Mouse (Mus musculus) limb, embryonic 14.5 days (tissue): ENCODE measurements around the gene Nbl1. TPM values are rescaled to one million over a fixed set of nuclear protein-coding genes. Genes with fewer than 3 reads are reported as not detected.

Experiments
- ATAC-seq: fragments of 200-750 bp; cut with Nextera tagmentation; 2 replicates; pipeline ENCODE4 v1.8.0; 2017; ENCODE audit warnings: low read depth, moderate number of reproducible peaks, moderate TSS enrichment; ENCODE audit not compliant: low FRiP score
- DNase-seq: peaks from one replicate; pipeline ENCODE4 v3.0.0-alpha.2; 2015; ENCODE audit warnings: low spot score
- H3K27ac ChIP-seq: fragments of 300-500 bp; sonication (generic); replicated peaks from 2 replicates; pipeline ENCODE4 v1.5.1; 2014; ENCODE audit warnings: low read depth, mild to moderate bottlenecking, low read length, moderate library complexity, mixed read lengths
- H3K27me3 ChIP-seq: fragments of 300-500 bp; sonication (generic); 2 replicates; pipeline ENCODE4 v1.6.1; 2014; ENCODE audit warnings: low read length, mixed read lengths; ENCODE audit not compliant: control insufficient read depth, insufficient read depth
- H3K36me3 ChIP-seq: fragments of 300-500 bp; sonication (generic); 2 replicates; pipeline ENCODE4 v1.6.1; 2014; ENCODE audit warnings: mild to moderate bottlenecking, low read length, moderate library complexity, mixed read lengths; ENCODE audit not compliant: control insufficient read depth, insufficient read depth
- H3K4me1 ChIP-seq: fragments of 300-500 bp; sonication (generic); 2 replicates; pipeline ENCODE4 v1.6.1; 2014; ENCODE audit warnings: antibody characterized with exemption, low read length, mixed read lengths; ENCODE audit not compliant: control insufficient read depth, insufficient read depth
- H3K4me2 ChIP-seq: fragments of 300-500 bp; sonication (generic); replicated peaks from 2 replicates; pipeline ENCODE4 v1.6.1; 2014; ENCODE audit warnings: low read depth, mild to moderate bottlenecking, low read length, moderate library complexity; ENCODE audit not compliant: severe bottlenecking
- H3K4me3 ChIP-seq: fragments of 300-500 bp; sonication (generic); replicated peaks from 2 replicates; pipeline ENCODE4 v1.5.1; 2014; ENCODE audit warnings: low read length
- H3K9ac ChIP-seq: fragments of 300-500 bp; sonication (generic); 2 replicates; pipeline ENCODE4 v1.6.1; 2014; ENCODE audit warnings: mild to moderate bottlenecking, low read depth, low read length, moderate library complexity; ENCODE audit not compliant: severe bottlenecking
- H3K9me3 ChIP-seq: fragments of 300-500 bp; sonication (generic); 2 replicates; pipeline ENCODE4 v1.6.1; 2016; ENCODE audit warnings: low read length; ENCODE audit not compliant: control insufficient read depth
- POLR2A ChIP-seq: fragments of 200-500 bp; IDR thresholded peaks from 2 replicates; pipeline ENCODE4 v1.8.0; 2012; ENCODE audit warnings: inconsistent platforms, mild to moderate bottlenecking, moderate library complexity, borderline replicate concordance; ENCODE audit not compliant: insufficient read depth, insufficient read length; ENCODE audit errors: extremely low read depth
- WGBS: fragments of 180-500 bp; shearing (Covaris S2); extraction: QIAGEN DNeasy Blood & Tissue Kit; methylation state at CpG from one replicate; pipeline ENCODE4 v1.1.7; 2014; 5-methylcytosine and 5-hydroxymethylcytosine counted together
- polyA plus RNA-seq, 2 experiments: library from polyadenylated mRNA; depleted of rRNA in 1 of 2; stranded (reverse) in 1 of 2; unstranded in 1 of 2; fragments of >200 nt; fragmentation: Nextera tagmentation in 1 of 2; extraction: Ambion mirVana in 1 of 2; gene quantifications; 2 replicates each; pipeline versions ENCODE4 v1.2.1 to v1.2.3; 2012 to 2014

Nbl1 gene
- polyA plus RNA-seq, 2 experiments = 149 to 157 TPM

GRCm38 (mm10) chr4:139124940-139125339 lies 32.1 kb upstream of the Nbl1 start:
- DNase-seq = no peak

DNA sequence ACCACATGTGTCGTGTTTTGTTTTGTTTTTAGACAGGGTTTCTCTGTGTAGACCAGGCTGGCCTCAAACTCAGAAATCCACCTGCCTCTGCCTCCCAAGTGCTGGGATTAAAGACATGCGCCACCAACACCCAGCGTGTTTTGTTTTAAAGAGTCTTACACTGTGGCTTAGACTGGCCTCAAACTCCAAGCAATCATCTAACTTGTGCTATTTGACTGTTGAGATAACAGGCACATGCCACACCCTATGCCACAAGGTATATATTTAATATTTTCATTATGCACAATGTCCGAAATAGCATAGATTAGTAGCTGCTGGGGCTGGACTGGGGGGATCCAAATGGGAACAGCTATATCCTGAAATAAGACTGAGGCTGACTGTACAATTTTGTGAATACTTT lies 29.8 kb upstream of the Nbl1 start:
- Histone ChIP-seq H3K36me3 (no peaks in the 10 kb centered on the region), H3K4me3 (no peak overlapping the region), H3K9me3 (no peaks in the 10 kb centered on the region), H3K4me2 (no peak overlapping the region), H3K4me1 (peaks cover 13% of the 10 kb centered on the region; the same call in 1 of the 2 replicates), H3K27ac (no peak overlapping the region), H3K27me3 (no peaks in the 10 kb centered on the region), H3K9ac (no peak overlapping the region)
- no peak for TF ChIP-seq POLR2A
- WGBS = 85% methylated on average over 4 of the region's 4 CpGs
- DNase-seq (no peak), ATAC-seq (no peak)

More at GRCm38 (mm10) chr4:139124940-139125339, 32.1 kb upstream of the Nbl1 start:
- no peaks in the 10 kb centered on the region for H3K9me3 ChIP-seq
- 77% methylated on average over 6 of the region's 6 CpGs for WGBS
- no peak overlapping the region for H3K27ac ChIP-seq
- no peak for TF ChIP-seq POLR2A
- peaks cover 13% of the 10 kb centered on the region for H3K4me1 ChIP-seq
- no peak overlapping the region for H3K9ac ChIP-seq
- no peaks in the 10 kb centered on the region for H3K27me3 ChIP-seq
- ATAC-seq = no peak
- no peaks in the 10 kb centered on the region for H3K36me3 ChIP-seq
- no peak overlapping the region for H3K4me3 ChIP-seq
- no peak overlapping the region for H3K4me2 ChIP-seq

DNA sequence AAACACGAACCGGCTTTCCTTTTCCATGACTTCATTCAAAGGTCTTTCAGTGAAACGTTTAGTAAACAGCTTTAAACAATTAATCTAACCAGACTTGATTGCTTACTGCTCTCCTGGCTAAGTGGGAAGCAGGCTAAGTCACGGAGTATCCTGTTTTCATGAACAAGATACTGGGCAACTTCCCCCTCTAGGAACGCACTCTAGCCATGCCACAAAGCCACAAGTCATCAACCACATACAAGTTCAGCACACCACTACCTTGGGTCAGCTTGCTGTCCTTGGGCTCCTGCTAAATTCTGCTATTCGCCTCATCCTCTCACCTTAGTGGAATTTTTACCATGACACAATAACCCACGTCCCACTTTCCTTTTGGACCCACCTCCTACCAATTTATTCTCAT lies 28.2 kb upstream of the Nbl1 start:
- no peak for TF ChIP-seq POLR2A
- ATAC-seq (no peak), DNase-seq (no peak)
- H3K27me3 ChIP-seq = no peaks in the 10 kb centered on the region
- 53% methylated on average over 7 of the region's 7 CpGs for WGBS
- no peak overlapping the region for H3K4me2 ChIP-seq
- H3K36me3 ChIP-seq = no peaks in the 10 kb centered on the region
- H3K4me3 ChIP-seq = no peak overlapping the region
- peaks cover 13% of the 10 kb centered on the region; the same call in 1 of the 2 replicates for H3K4me1 ChIP-seq
- no peaks in the 10 kb centered on the region for H3K9me3 ChIP-seq
- no peak overlapping the region for H3K9ac ChIP-seq
- H3K27ac ChIP-seq = no peak overlapping the region

- H3K4me3 ChIP-seq = no peak overlapping the region
- no peak for TF ChIP-seq POLR2A
- 65% methylated on average over 4 of the region's 4 CpGs for WGBS
- no peak for ATAC-seq
- peaks cover 13% of the 10 kb centered on the region; the same call in 1 of the 2 replicates for H3K4me1 ChIP-seq
- no peak overlapping the region for H3K9ac ChIP-seq
- DNase-seq = no peak
- H3K4me2 ChIP-seq = no peak overlapping the region
- H3K27ac ChIP-seq = no peak overlapping the region
- no peaks in the 10 kb centered on the region for H3K36me3 ChIP-seq
- H3K27me3 ChIP-seq = no peaks in the 10 kb centered on the region
- H3K9me3 ChIP-seq = no peaks in the 10 kb centered on the region
Measured at GRCm38 (mm10) chr4:139120281-139120814, 27.6 kb upstream of the Nbl1 start.

GRCm38 (mm10) chr4:139116356-139117063 lies 23.7 kb upstream of the Nbl1 start:
- Histone ChIP-seq H3K27me3 (no peaks in the 10 kb centered on the region), H3K9me3 (no peaks in the 10 kb centered on the region), H3K4me1 (peaks cover 17% of the 10 kb centered on the region; the same call in 1 of the 2 replicates), H3K36me3 (no peaks in the 10 kb centered on the region; the same call in 1 of the 2 replicates), H3K4me2 (no peak overlapping the region), H3K4me3 (no peak overlapping the region), H3K27ac (no peak overlapping the region), H3K9ac (no peak overlapping the region)
- DNase-seq = no peak
- no peak for TF ChIP-seq POLR2A
- 82% methylated on average over 3 of the region's 3 CpGs for WGBS
- ATAC-seq = no peak
